Mouse (Mus musculus) CD4-positive, CD25-positive, alpha-beta regulatory T cell, adult 9 weeks (primary cell): ENCODE results near the gene Ndufs1. TPM values are rescaled to one million over a fixed set of nuclear protein-coding genes. Genes with fewer than 3 reads are reported as not detected.

Source experiments
- polyA plus RNA-seq: library from polyadenylated mRNA; unstranded; fragments of 100-300 nt; shearing (Covaris generic); gene quantifications from one replicate; pipeline ENCODE4 v1.2.1, GENCODE M21; 2017

Ndufs1 gene
- 123 TPM for polyA plus RNA-seq

GRCm38 (mm10) chr1:63176604-63177421, at the start of gene Ndufs1, which contains the start of gene Eef1b2:
TSS of gene Ndufs1 (minus strand) at chr1:63176833.
TSS of gene Eef1b2 (plus strand) at chr1:63176825.

GRCm38 (mm10) chr1:63214271-63214558, 37.6 kb upstream of the Ndufs1 start, which contains the start of gene Gpr1:
TSS of gene Gpr1 (minus strand) at chr1:63214543.

GRCm38 (mm10) chr1:63114136-63114781, 62.4 kb downstream of the Ndufs1 start, which contains the start of gene Ino80d:
TSS of gene Ino80d (minus strand) at chr1:63114667.

Other genes with a start within 250 kb of the Ndufs1 start
- gene Ino80d, start 62.2 kb downstream of the Ndufs1 start, polyA plus RNA-seq: 16.5 TPM
- 525 TPM for gene Eef1b2, start within 50 bp of the Ndufs1 start, polyA plus RNA-seq
- not detected for gene Gpr1, start 37.7 kb upstream of the Ndufs1 start, polyA plus RNA-seq
- gene Zdbf2, start 96.4 kb upstream of the Ndufs1 start, polyA plus RNA-seq: 0.02 TPM